Mouse (Mus musculus): ENCODE measurements around the gene Cald1.

Cald1 gene

DNA sequence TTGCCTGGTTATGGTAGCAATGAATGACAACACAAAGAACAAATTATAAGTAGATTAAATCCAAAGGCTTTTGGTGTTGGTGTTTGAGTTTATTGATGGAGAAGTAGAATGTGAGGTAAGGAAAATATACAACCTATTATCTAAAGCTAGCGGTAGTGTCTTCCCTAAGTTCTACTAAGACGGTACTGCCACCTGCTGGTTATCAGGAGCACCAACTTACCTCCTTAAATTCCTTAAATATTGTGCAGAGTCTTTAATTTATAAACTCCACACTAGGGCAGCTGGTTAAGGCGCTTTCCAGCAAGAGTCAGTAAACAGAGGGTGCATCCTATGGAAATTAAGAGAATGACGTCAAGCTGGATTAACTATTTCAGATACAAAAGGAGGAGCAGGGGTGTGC, 161.7 kb downstream of the Cald1 start:
- peak; percentile 42 for DNase-seq (ENCODE audit: low read depth, low spot score)

DNA sequence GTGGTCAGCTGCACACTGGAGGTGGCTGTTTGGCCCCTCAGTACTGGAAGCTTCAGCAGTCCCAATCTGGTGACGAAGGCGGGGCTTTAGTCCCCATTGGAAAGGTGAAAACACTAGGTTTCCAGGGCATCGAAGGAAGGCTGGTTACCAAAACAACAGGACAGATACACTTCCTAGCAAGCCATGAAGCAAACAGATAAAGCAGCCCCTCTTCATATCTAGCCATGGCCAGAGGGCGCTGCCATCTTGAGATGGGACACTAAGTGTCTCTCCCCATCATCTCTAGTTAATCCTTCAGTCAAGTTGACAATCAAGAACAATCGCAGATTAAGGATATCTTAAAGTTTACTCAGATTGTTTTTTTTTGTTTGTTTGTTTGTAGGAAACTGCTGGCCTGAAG, 167.4 kb downstream of the Cald1 start:
- DNase-seq (ENCODE audit: low read depth, low spot score) = no peak

DNA sequence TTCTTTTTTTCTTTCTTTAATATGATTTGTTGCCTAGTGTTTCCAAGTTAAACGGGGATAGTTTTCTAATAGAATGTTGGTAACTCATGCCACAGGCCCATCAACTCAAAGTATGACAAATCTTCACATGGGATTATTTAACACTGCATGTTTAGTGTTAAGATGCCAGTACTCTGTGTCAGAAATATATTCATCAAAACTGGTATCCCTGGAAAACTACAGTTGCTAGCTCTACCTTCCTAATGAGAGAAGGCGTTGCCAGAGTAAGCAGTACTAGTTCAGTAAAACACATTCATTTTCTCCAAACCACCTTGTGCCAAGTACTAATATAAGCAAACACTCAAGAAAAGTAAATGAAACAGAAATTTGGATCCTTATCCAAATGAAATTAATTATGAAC, 171.7 kb downstream of the Cald1 start:
- no peak for DNase-seq (ENCODE audit: low read depth, low spot score)

DNA sequence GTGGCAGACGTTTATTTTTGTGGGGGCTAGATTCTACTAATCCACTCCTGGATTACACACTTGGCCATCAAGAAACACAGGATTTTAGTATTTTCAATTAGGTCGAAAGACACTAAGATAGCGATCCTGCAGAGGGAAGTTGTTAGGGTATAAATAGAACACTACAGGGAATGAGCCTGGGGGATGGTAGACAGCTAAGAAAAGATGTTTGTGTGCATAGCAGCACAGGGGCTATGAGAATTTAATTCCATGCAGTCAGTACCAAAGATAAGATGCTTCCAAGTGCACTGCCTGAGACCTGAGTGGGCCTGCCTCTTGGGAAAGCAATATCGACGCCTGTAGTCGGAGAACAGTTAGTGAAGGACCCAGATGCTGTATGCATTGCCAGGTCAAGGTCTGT, 172.2 kb downstream of the Cald1 start:
- DNase-seq (ENCODE audit: low read depth, low spot score) = no peak

DNA sequence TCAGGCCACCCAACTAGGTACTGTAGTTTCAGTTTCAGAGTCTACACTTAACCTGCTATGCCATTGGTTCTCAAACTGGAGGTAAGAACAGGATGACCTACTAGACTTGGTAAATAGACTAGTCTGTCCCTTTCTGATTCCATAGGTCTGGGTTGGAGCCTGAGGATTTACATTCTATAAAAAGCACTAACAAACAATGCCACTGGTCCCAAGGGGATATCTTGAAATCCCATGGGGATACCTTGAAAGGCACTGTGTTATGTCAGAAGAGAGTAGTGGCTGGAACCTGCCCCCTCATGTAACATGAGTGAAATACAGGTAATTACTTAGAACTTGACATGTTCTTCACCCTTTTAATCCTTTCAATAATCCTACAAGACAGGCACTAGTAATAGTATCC, 178.1 kb downstream of the Cald1 start:
- DNase-seq (ENCODE audit: low read depth, low spot score) = no peak

DNA sequence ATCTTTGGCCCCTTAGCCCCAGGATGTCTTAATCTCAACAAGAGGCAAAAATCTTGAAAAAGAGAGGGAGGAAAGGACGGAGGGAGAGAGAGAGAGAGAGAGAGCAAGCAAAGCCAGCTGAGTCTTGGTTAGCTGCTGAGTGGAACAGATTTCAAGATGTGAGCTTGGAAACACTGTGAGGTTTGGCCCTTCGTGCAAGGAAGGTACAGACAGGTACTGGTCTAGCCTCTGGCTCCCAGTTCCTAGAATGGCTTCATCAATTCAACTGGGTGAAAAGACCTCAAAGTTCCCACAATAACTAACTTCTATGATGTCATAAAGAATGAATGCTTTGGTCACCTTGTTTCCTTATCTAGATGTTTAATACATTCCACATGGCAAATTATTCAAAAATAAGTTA, 178.8 kb downstream of the Cald1 start:
- no peak for DNase-seq (ENCODE audit: low read depth, low spot score)

DNA sequence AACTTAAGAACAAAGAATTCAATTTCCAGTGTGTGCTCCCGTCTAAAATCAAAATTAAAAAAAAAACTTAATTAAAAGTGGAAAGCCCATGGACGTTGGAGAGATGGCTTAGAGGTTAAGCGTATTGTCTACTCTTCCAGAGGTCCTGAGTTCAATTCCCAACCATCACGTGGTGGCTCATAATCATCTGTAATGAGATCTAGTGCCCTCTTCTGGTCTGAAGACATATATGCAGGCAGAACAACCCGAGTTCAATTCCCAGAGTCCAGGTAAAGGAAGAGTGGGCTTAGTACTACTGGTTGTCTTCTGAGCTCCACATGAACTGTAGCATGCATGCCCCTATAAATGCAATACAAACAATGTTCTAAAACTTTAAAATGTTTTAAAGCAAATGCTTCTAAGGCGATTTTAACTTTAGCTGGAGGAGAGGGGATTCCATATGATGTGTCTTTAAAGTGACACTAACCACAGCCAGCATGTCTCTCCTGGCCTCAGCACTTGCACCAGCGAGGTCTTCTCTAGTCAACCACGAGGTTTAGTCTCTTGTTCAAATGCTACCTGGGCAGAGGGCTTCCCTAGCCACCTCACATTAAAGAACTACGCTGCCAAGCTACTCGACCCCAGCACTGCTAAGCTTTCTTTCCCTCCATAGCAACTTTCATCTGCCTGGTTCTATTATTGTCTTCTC, 179.8 kb downstream of the Cald1 start:
- DNase-seq (ENCODE audit: low read depth, low spot score) = no peak

DNA sequence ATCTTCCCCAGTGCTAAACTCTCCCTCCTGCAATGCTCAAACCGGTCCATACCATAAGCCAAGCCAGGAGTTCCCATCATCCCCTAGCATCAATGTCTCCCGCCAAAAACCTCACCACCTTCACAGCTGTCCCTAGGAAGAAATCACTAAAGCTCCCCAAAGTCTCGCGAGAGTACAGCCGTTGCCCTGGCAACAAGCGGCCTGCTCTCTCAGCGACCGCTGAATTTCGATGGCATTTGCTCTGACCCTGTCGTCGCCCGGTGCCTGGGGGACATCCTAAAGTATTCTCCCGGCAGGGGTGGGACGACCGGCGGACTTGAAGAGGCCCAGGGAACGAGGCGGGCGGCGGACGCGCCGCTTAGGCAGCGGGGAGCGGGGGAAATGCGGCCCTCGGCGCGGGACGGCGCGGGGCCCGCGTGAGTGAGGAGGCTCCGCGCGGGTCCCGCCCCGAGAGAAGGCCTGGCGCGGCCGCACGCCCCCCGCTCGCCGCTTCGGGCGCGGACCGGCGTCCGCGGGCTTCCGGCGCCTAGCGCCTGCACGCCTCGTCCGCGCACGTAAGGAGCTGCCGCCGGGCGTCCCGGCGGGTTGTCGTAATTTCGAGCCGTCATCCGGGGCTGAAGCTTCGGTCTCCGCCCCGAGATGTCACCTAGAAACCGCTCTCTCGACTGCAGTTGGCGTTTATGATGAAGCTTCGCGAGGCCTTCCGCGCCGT, 182.1 kb downstream of the Cald1 start, which contains the start of gene Agbl3:
Gene Agbl3 (plus strand): TSS at position 202 of the 712 bp plus-strand sequence.
- peak; percentile 90 for DNase-seq (ENCODE audit: low read depth, low spot score)

DNA sequence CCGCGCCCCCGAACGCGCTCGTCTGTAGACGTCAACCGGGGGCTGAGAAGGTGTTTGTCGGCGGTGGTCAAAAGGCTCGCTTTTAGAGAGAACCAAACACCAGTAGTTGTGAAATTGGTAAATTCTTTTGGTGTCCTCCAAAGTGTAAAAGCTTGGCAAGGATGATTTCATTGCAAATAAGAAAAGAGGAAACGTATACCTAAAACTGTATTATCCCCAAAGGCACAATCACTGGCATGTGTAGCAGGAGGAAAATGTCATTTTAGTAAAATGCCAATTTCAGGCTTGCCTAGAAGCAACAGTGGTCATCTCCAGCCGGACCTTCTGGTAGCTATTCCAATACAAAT, 182.6 kb downstream of the Cald1 start:
- no peak for DNase-seq (ENCODE audit: low read depth, low spot score)

DNA sequence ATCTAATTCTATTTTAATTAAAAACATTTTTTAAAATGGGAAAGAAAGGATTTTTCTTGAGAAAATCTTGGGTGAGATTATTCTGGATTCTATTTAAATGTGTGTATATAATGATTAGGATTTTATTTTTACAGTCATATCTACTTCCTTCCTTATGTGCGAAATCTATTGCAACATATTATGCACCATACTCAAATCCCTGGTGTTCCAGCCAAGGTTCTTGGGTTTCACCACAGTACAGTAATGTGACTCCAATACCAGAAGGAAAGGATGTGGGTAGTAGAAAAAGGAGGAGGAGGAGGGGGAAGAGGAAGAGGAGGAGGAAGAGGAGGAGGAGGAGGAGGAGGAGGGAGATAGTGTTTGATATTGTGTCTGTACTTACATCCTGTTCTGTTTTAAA, 184.2 kb downstream of the Cald1 start:
- no peak for DNase-seq (ENCODE audit: low read depth, low spot score)

DNA sequence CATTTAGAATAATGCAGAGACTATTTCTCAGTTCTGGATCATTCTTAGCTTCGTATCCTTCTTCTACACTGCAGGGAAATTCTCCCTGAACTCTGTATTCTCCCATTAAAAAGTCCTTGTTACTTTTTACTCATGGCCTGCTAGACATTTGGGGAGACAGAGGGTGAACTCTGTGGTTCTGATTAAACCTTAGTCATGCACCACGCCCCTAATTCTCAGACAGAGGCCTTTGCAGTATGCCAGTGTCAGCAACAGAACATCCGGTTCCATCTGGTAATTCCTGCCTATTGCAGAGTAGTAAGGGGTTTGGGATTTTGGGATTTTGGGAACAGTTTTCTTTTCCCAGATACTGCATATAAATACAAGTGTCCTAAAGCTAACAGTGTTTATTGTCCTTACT, 198.6 kb downstream of the Cald1 start:
- DNase-seq (ENCODE audit: low read depth, low spot score) = no peak

DNA sequence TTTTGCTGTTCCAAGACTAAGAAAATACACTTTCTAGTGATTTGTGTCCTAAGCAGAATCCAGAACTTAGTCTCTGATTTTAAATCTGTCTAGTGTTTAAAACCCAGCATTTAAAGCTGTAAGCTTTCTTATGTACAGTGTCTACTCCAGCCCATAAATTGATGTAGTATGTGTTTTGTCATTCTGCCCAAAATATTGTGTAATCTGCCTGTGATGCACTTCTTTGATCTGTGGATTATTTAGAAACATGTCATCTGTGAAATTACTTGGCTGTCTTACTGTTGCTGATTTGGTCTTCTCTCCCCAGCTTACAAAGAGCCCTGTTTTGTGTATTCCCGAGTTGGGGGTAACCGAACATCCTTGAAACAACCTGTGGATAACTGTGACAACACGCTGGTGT, 199.6 kb downstream of the Cald1 start:
- no peak for DNase-seq (ENCODE audit: low read depth, low spot score)

DNA sequence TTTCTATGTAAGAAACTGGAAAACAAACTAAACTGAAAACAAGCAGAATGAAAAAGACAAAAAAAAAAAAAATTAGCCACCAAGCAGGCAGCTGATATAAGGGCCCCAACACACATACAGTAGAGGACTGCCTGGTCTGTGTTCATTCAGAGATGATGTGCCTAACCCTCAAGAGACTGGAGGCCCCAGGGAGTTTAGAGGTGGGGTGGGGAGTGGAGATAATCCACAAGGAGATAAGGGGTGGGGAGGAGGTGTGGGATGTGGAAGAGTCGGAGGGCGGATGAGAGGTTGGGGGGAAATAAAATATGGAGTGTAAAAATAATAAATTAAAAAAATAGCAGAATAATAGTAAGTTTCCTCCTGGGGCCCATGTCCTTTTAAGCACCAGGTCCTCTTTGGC, 207.3 kb downstream of the Cald1 start:
- DNase-seq (ENCODE audit: low read depth, low spot score) = no peak

DNA sequence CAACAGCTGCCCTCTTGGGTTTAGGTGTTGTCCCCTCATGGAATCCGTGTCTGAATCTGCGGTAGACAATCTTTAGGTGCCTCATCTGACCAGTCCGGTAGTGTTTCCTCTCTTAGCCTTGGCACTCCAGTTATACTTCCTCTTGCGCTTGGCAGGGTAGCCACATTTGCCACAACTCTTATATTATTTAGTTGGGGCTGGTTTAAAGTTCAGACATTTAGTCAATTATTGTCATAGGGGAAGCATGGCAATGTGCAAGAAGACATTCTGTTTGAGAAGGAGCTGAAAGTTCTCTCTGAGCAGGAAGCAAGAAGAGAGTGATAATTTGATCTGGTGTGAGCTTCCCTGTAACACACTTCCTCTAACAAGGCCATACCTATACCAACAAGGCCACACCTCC, 212.4 kb downstream of the Cald1 start:
- DNase-seq (ENCODE audit: low read depth, low spot score) = no peak

DNA sequence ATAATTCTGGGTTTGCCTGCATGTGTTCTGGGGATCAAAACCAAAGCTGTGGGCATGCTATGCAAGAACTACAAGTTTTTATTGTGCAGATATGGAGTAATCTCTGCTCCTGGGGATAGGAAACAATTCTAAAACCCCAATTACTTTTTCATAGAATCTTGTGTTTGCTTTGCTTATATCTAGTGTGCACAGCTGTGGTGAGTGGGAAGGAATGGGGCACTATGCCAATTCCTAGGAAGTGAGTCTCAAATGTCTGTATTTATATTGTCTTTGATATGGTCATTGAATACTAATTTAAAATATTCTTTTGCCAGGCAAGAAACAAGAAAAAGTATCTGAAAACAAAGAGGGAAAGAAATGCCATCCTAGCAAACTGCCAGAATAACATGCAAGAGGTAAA, 226.1 kb downstream of the Cald1 start:
- peak; percentile 29 for DNase-seq (ENCODE audit: low read depth, low spot score)

Data from telencephalon, adult 2 months (tissue).